Mouse (Mus musculus) embryonic facial prominence, embryonic 15.5 days (tissue): ENCODE measurements around the gene Vps37c. TPM values are rescaled to one million over a fixed set of nuclear protein-coding genes. Genes with fewer than 3 reads are reported as not detected.
A peak's percentile ranks its signal among the peaks of the same experiment; 100 is the strongest.

ENCODE experiments used
- ATAC-seq: fragments of 200-750 bp; cut with Nextera tagmentation; 2 replicates; pipeline ENCODE4 v1.8.0; 2017; ENCODE audit warnings: low read depth, moderate TSS enrichment; ENCODE audit not compliant: insufficient number of reproducible peaks, low FRiP score, low TSS enrichment
- H3K27ac ChIP-seq: fragments of 300-500 bp; sonication (generic); replicated peaks from 2 replicates; pipeline ENCODE4 v1.5.1; 2015; ENCODE audit warnings: mild to moderate bottlenecking, inconsistent platforms
- H3K27me3 ChIP-seq: fragments of 300-500 bp; sonication (generic); 2 replicates; pipeline ENCODE4 v1.6.1; 2015; ENCODE audit warnings: inconsistent platforms
- H3K36me3 ChIP-seq: fragments of 300-500 bp; sonication (generic); 2 replicates; pipeline ENCODE4 v1.6.1; 2015; ENCODE audit warnings: mild to moderate bottlenecking, inconsistent platforms
- H3K4me1 ChIP-seq: fragments of 300-500 bp; sonication (generic); 2 replicates; pipeline ENCODE4 v1.6.1; 2015; ENCODE audit warnings: inconsistent platforms
- H3K4me2 ChIP-seq: fragments of 300-500 bp; sonication (generic); replicated peaks from 2 replicates; pipeline ENCODE4 v1.6.1; 2015; ENCODE audit warnings: mild to moderate bottlenecking, inconsistent platforms
- H3K4me3 ChIP-seq: fragments of 300-500 bp; sonication (generic); replicated peaks from 2 replicates; pipeline ENCODE4 v1.5.1; 2015; ENCODE audit warnings: mild to moderate bottlenecking, inconsistent platforms
- H3K9ac ChIP-seq: fragments of 300-500 bp; sonication (generic); 2 replicates; pipeline ENCODE4 v1.6.1; 2015; ENCODE audit warnings: inconsistent platforms
- H3K9me3 ChIP-seq: fragments of 300-500 bp; sonication (generic); replicated peaks from 2 replicates; pipeline ENCODE4 v1.6.1; 2016; ENCODE audit warnings: inconsistent platforms
- WGBS: fragments of 180-500 bp; shearing (Covaris S2); methylation state at CpG from one replicate; pipeline ENCODE4 v1.1.7; 2015; 5-methylcytosine and 5-hydroxymethylcytosine counted together
- polyA plus RNA-seq: library from polyadenylated mRNA; unstranded; fragments of >200 nt; fragmentation: Nextera tagmentation; extraction: Ambion mirVana; gene quantifications from 2 replicates; pipeline ENCODE4 v1.2.1, GENCODE M21; 2015

Vps37c gene
- polyA plus RNA-seq, 1 experiment from 2014 or later, result 47.0 TPM

DNA sequence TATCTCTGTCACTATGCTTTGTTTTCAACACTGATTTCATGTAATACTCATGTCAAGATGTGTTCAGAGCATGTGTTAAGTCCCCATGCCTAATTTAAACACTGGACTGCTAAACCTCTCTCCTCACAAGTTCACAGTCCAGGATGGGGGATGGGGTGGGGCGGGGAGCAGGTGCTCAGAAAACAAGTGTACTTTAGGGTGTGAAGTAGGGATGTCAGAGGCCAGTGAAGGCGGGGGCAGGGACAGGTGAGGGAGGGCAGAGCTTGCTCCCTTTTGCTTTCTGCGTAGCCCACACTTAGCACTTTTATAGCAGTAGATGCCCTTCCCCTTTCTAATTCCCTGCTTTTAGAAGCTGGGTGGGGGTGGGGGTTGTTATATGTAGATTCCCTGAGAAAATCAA lies 23.4 kb upstream of the Vps37c start:
- no peak overlapping the region for H3K27ac ChIP-seq
- H3K36me3 ChIP-seq, result no peaks in the 10 kb centered on the region
- 63% methylated on average over 3 of the region's 3 CpGs for WGBS
- H3K9me3 ChIP-seq, result no peaks in the 10 kb centered on the region
- H3K4me3 ChIP-seq, result no peak overlapping the region
- no peaks in the 10 kb centered on the region for H3K27me3 ChIP-seq
- ATAC-seq, result no peak
- no peak overlapping the region for H3K4me2 ChIP-seq
- no peak overlapping the region for H3K9ac ChIP-seq
- no peaks in the 10 kb centered on the region for H3K4me1 ChIP-seq

DNA sequence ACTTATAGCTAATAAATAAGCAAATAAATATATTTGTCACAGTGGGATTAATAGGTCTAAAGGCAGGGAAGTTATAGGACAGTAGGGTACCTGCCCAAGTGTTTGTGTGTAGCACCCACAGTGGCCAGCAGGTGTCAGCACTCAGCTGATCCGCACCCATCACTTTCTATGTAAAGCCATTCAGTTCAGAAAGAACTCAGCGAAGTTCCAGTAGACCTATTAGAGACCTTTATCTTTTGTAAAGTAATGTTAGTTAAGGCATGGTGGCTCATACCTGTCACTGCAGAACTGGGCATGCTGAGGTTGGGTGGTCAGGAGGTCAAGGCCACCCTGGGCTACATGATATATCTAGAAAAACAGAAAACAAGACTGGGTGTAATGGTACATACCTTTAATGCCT lies 23.0 kb upstream of the Vps37c start:
- H3K4me3 ChIP-seq, result no peak overlapping the region
- no peak overlapping the region for H3K9ac ChIP-seq
- no peak for ATAC-seq
- no peaks in the 10 kb centered on the region for H3K27me3 ChIP-seq
- no peaks in the 10 kb centered on the region for H3K36me3 ChIP-seq
- H3K27ac ChIP-seq, result no peak overlapping the region
- H3K4me2 ChIP-seq, result no peak overlapping the region
- H3K9me3 ChIP-seq, result no peaks in the 10 kb centered on the region
- 10% methylated on average over 2 of the region's 2 CpGs for WGBS
- no peaks in the 10 kb centered on the region for H3K4me1 ChIP-seq

DNA sequence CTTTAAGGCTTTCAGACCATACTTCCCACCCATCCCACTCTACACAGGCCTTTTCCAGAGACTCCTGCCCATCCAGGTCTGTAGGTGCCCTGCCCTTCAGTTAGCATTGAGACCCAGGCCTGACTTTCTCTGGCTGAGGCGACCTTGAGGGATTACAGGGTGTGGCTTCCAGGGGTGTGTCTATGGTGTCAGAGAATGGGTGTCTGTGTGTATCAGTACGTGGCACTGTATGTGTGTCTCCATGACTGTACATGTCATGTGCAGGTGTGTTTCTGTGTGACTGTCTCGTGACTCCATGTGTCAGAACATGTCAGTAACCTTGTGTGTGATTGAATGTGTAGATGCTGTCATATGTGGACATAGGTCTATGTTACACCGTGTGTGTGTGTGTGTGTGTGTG lies 17.2 kb upstream of the Vps37c start:
- Histone ChIP-seq H3K9ac (no peak overlapping the region), H3K9me3 (no peaks in the 10 kb centered on the region), H3K4me2 (no peak overlapping the region), H3K4me1 (no peaks in the 10 kb centered on the region), H3K27ac (no peak overlapping the region), H3K36me3 (no peaks in the 10 kb centered on the region), H3K27me3 (no peaks in the 10 kb centered on the region), H3K4me3 (no peak overlapping the region)
- ATAC-seq, result no peak
- 71% methylated on average over 4 of the region's 4 CpGs for WGBS

DNA sequence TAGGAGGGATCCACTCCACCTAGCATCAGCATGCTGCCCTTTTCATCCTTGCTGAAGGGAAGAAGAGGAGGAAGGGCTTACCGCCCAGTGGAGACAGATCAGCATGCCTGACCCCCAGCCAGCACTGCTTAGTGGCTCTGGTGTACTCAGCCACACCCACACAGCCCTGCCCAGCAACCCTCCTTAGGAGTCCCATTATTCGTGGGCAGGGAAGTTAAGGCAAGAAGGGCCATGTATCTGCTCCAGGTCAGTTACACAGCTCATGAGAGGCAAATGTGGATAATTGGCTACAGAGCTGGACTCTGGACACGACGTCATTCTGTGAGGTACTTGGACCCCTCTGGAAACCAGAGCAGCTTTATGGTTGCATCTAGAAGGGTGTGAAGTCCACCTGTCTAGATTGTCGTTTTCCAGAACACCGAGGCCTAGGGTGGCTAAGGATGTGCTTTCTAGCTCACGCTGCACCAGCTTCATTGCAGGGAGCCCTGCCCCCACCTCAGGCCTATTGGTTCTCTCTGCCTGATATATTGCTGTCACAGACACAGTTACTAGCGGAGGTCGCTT lies 16.6 kb upstream of the Vps37c start:
- Histone ChIP-seq H3K9me3 (no peaks in the 10 kb centered on the region), H3K27ac (no peak overlapping the region), H3K27me3 (no peaks in the 10 kb centered on the region), H3K4me2 (no peak overlapping the region), H3K36me3 (no peaks in the 10 kb centered on the region), H3K4me3 (no peak overlapping the region), H3K9ac (no peak overlapping the region), H3K4me1 (no peaks in the 10 kb centered on the region)
- no peak for ATAC-seq
- WGBS, result 72% methylated on average over 9 of the region's 9 CpGs

DNA sequence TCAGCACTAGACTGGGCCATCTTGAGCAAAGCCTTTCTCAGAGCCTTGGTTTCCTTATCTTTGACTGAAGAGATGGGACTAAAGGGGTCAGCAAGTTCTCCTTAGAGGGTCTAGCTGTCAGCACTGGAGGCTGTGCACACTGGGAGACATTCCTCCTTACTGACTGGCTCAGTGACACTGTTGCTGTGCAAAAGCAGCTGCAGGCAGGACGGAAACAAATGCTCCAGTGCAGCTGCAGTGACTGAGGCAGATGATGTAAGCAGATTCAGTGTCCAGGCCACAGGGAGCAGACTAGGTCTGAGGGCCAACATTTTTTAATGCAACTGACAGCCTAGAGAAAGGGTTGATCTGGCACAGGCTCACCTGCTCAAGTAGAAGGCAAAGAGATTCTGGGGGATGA lies 15.3 kb upstream of the Vps37c start:
- no peaks in the 10 kb centered on the region for H3K9me3 ChIP-seq
- H3K4me2 ChIP-seq, result no peak overlapping the region
- no peak overlapping the region for H3K27ac ChIP-seq
- H3K4me3 ChIP-seq, result no peak overlapping the region
- H3K27me3 ChIP-seq, result no peaks in the 10 kb centered on the region
- WGBS, result 29% methylated on average over 1 of the region's 1 CpGs
- H3K36me3 ChIP-seq, result no peaks in the 10 kb centered on the region
- H3K4me1 ChIP-seq, result no peaks in the 10 kb centered on the region
- no peak for ATAC-seq
- no peak overlapping the region for H3K9ac ChIP-seq

DNA sequence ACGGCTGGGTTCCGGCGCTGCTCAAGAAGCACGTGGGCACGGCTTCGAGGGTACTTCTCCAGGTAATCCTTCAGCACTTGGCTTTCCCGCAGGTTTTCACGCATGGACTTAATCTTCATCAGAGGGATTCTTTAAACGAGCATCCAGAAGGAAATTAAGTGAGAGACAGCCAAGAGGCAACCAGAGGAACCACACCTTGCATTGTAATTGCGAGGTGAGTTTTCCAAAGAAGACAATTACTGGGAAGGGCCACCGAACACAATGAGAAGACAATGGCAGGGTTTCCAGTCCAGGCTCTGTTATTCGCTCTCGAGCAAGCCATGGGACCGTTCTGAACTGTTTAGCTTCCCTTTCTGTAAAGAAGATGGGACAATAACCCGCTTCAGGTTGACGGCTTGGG lies 11.9 kb upstream of the Vps37c start:
- Histone ChIP-seq H3K27me3 (no peaks in the 10 kb centered on the region; the same call in 1 of the 2 replicates), H3K9ac (no peak overlapping the region), H3K4me1 (peaks cover 6% of the 10 kb centered on the region), H3K4me2 (no peak overlapping the region), H3K27ac (no peak overlapping the region), H3K9me3 (no peaks in the 10 kb centered on the region), H3K36me3 (no peaks in the 10 kb centered on the region), H3K4me3 (no peak overlapping the region)
- 79% methylated on average over 16 of the region's 16 CpGs for WGBS
- ATAC-seq, result no peak

DNA sequence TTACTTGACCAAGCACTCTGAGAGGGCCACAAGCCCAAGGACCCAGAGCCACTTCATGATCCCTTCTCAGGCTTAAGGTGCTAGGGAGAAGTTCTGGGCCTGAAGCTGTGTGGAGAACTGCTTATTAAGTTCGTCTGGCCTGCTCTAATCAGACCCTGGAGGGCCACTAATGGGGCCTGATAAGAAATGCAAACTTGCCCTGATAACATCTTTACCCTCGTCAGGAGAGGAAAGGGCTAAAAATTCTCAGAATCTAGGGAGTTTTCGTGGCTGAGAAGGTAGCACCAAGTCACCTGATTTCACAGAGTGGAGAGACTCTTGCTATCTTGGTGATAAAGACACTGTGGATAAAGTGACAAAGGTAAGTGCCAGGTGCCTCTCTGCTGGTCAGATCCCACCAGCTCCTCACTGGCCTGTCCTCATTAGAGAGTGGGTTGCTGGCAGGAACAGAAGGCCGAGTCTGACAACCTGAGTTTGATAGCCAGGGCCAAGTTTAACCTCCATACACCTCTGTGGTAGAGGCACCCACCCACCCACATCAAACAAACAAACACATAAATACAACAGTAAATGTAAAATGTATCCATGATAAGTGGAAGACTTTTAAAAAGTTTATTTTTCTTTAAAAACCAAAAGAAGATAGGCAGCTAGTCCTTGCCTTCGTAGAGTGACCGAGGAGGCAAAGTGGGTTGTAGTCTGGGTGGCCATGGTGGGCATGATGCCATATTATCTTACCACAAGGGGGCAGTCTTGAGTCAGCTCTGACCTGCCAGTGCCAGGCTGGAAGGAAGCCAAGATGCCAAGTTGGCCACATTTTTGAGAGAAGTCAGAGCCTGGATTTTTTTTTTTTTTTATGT lies 10.4 kb upstream of the Vps37c start, which contains the start of gene Pga5:
Gene Pga5, minus strand, starts transcription at position 157 of the 857 bp plus-strand sequence.
- Histone ChIP-seq H3K4me3 (no peak within 1 kb of the TSS), H3K4me2 (no peak within 1 kb of the TSS), H3K9me3 (no peaks in the 10 kb centered on the region), H3K27me3 (no peaks in the 10 kb centered on the region; the same call in 1 of the 2 replicates), H3K9ac (no peak within 1 kb of the TSS; the same call in 1 of the 2 replicates), H3K27ac (peak within 1 kb of the TSS; percentile 65), H3K36me3 (no peaks in the 10 kb centered on the region), H3K4me1 (peaks cover 6% of the 10 kb centered on the region)
- WGBS, result 37% methylated on average over 6 of the region's 6 CpGs
- ATAC-seq, result no peak

DNA sequence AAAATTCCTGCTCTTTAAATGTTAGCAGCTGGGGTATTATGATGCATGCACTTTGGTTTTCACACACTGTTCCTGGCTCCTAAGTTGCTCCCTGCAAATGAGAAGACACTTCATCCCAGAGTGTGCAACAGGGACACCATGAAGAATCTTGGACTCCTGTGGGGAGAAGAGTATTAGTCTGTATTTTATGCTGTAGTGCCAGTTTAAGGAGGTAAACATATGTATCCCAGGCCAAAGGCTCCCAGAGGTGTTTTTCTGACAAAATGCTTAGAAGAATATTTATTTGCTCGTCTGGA lies 9.8 kb upstream of the Vps37c start:
- Histone ChIP-seq H3K4me1 (peaks cover 6% of the 10 kb centered on the region), H3K27ac (peak overlapping the region; percentile 65), H3K4me2 (no peak overlapping the region), H3K27me3 (no peaks in the 10 kb centered on the region; the same call in 1 of the 2 replicates), H3K4me3 (no peak overlapping the region), H3K9ac (no peak overlapping the region; the same call in 1 of the 2 replicates), H3K36me3 (no peaks in the 10 kb centered on the region), H3K9me3 (no peaks in the 10 kb centered on the region)
- 40% methylated on average over 1 of the region's 1 CpGs for whole genome bisulfite sequencing
- no peak for ATAC-seq

DNA sequence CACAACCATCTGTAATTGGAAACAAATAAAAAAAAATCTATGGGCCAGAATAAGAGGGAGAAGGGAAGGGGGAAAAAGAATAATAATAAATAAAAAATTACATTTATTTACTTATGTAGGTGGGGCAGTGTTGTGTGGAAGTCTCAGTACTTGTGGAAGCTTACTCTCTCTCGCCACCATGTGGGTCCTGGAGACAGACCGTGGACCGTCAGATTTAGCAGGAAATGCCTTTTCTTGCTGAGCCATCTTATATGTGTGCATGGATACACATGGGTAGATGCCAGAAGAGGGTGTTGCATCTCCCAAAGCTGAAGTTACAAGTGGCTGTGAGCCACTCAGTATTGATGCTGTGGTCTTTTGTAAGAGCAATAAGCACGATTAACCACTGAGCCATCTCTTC lies 7.0 kb upstream of the Vps37c start:
- WGBS, result 55% methylated on average over 4 of the region's 4 CpGs
- no peaks in the 10 kb centered on the region; the same call in 1 of the 2 replicates for H3K27me3 ChIP-seq

DNA sequence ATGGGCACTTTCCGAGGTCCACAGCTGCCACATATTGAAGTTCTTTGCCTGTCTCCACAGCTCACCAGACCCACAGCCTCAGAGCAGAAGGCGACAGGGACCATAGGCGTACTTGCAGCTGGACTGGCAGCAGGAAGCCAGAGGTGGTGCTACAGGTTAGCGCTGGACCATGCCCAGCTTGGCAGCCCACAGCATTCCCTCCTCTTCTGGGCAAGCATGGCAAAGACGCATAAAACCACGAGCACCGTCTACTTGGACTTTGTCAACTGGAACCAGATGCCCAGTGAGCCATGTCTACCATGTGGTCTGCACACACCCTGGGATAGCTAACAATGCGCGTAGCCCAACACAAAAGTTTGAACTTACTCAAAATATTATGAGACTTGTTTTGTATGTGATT lies 3.5 kb upstream of the Vps37c start:
- H3K9me3 ChIP-seq, result no peaks in the 10 kb centered on the region
- 63% methylated on average over 9 of the region's 9 CpGs for WGBS

More for the DNA sequence above, 7.0 kb upstream of the Vps37c start:
- no peak overlapping the region for H3K4me3 ChIP-seq
- no peak overlapping the region for H3K4me2 ChIP-seq
- no peak overlapping the region for H3K27ac ChIP-seq
- no peak overlapping the region for H3K9ac ChIP-seq
- H3K9me3 ChIP-seq, result no peaks in the 10 kb centered on the region
- H3K36me3 ChIP-seq, result no peaks in the 10 kb centered on the region
- peaks cover 6% of the 10 kb centered on the region for H3K4me1 ChIP-seq
- no peak for ATAC-seq

DNA sequence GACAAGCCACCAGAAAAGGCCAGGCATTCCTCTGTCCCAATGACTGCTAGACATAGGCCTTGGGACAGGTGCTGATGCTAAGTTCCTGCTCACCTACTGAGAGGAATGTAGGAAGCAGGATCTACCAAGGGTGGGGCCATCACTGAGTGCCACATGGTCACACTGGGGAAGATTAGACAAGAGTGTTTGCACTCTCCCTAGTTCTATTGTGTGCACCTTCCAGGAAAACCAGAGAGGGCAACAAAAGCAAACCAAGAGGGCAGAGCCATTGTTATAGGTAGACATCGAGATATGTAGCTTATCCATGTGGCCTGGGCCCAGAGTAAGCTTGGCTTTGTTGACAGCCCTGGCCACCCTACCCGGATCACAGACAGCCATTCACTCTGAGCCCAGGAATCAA lies 2.8 kb upstream of the Vps37c start:
- no peaks in the 10 kb centered on the region for H3K9me3 ChIP-seq
- no peaks in the 10 kb centered on the region; the same call in 1 of the 2 replicates for H3K27me3 ChIP-seq
- H3K4me2 ChIP-seq, result no peak overlapping the region
- no peak for ATAC-seq
- no peak overlapping the region for H3K4me3 ChIP-seq
- WGBS, result 87% methylated on average over 2 of the region's 2 CpGs
- H3K27ac ChIP-seq, result no peak overlapping the region
- no peaks in the 10 kb centered on the region for H3K36me3 ChIP-seq
- no peak overlapping the region for H3K9ac ChIP-seq
- H3K4me1 ChIP-seq, result peaks cover 24% of the 10 kb centered on the region

More for the DNA sequence above, 3.5 kb upstream of the Vps37c start:
- Histone ChIP-seq H3K4me2 (no peak overlapping the region), H3K4me3 (no peak overlapping the region), H3K27me3 (no peaks in the 10 kb centered on the region; the same call in 1 of the 2 replicates), H3K27ac (peak overlapping the region; percentile 34; the same call in 1 of the 2 replicates), H3K4me1 (peaks cover 19% of the 10 kb centered on the region), H3K36me3 (no peaks in the 10 kb centered on the region), H3K9ac (no peak overlapping the region)
- ATAC-seq, result no peak
